ENCODE assay signal across 11 mouse cellular contexts in the genomic region with DNA sequence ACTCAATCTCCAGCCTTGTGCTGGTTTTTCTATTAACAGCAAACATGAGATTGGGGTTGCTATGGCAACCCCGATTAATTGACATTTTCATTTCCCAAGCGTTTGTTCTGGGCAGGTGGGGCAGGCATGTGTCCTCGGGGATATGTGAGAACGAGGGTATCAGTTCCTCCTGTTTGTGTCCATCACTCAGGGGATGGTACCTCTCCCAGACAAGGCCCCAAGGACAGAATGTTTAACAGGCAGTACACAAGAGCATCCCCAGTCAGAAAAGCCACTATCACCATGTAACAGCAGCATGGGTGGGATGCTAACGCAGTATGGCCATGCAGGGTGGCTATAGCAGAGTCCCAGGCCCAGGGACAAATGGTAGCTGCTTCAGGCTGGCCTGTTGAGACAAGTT. TPM values are rescaled to one million over a fixed set of nuclear protein-coding genes. Genes with fewer than 3 reads are reported as not detected.
A peak's percentile ranks its signal among the peaks of the same experiment; 100 is the strongest.
DNase-seq lines count a peak whose midpoint lies in the region; ATAC-seq lines count a peak whose summit lies in the region.
"Had no signal": no experiment of that assay in that cellular context is flagged by ENCODE, and none has a peak within 500 bp of the region (broad histone marks: within the 10 kb centered on the region; RNA-seq: fewer than 3 reads in every experiment).

No protein-coding gene starts in this region.

- DNase-seq in right cerebral cortex, postnatal 4 days, result peak; percentile 19
- no peak for DNase-seq in right cerebral cortex, postnatal 25 days
- peak; percentile 88 for DNase-seq in midbrain, embryonic 11.5 days (ENCODE audit: low spot score, missing footprints)
- DNase-seq in testis, postnatal 10 days (ENCODE audit: low spot score), result no peak
- DNase-seq in right cerebral cortex, adult 18-20 months, result no peak
- no peak for DNase-seq in ovary, postnatal 36 days (ENCODE audit: low spot score)
- DNase-seq: B cell, adult 2 months had no signal

- H3K4me3 ChIP-seq in hindbrain, embryonic 15.5 days, result no peak overlapping the region
- H3K4me3 ChIP-seq in midbrain, embryonic 11.5 days (ENCODE audit: low read depth, low read length), result no peak overlapping the region
- H3K4me3 ChIP-seq: heart, embryonic 15.5 days had no signal

- H3K9me3 ChIP-seq in hindbrain, embryonic 15.5 days, result no peaks in the 10 kb centered on the region
- no peaks in the 10 kb centered on the region for H3K9me3 ChIP-seq in midbrain, embryonic 11.5 days (ENCODE audit: control insufficient read depth, low read length)
- H3K9me3 ChIP-seq: heart, embryonic 15.5 days had no signal

- no peak overlapping the region for H3K4me2 ChIP-seq in hindbrain, embryonic 15.5 days
- H3K4me2 ChIP-seq in midbrain, embryonic 11.5 days, result no peak overlapping the region
- H3K4me2 ChIP-seq: heart, embryonic 15.5 days had no signal

- H3K9ac ChIP-seq in hindbrain, embryonic 15.5 days, result no peak overlapping the region
- peak overlapping the region; percentile 12; the same call in 1 of the 2 replicates for H3K9ac ChIP-seq in midbrain, embryonic 11.5 days (ENCODE audit: low read length)
- H3K9ac ChIP-seq: heart, embryonic 15.5 days had no signal

- WGBS in hindbrain, embryonic 15.5 days, result 30% methylated on average over 5 of the region's 5 CpGs
- WGBS in midbrain, embryonic 11.5 days, result 62% methylated on average over 5 of the region's 5 CpGs

- H3K36me3 ChIP-seq in hindbrain, embryonic 15.5 days, result no peaks in the 10 kb centered on the region
- H3K36me3 ChIP-seq in midbrain, embryonic 11.5 days (ENCODE audit: control insufficient read depth, insufficient read depth, low read length), result no peaks in the 10 kb centered on the region
- H3K36me3 ChIP-seq: heart, embryonic 15.5 days had no signal

- peaks cover 21% of the 10 kb centered on the region for H3K4me1 ChIP-seq in hindbrain, embryonic 15.5 days (replicated peaks)
- H3K4me1 ChIP-seq in midbrain, embryonic 11.5 days (ENCODE audit: control insufficient read depth, insufficient read depth, low read length), result peaks cover 12% of the 10 kb centered on the region
- H3K4me1 ChIP-seq: heart, embryonic 15.5 days had no signal

- no peaks in the 10 kb centered on the region for H3K27me3 ChIP-seq in hindbrain, embryonic 15.5 days
- no peaks in the 10 kb centered on the region for H3K27me3 ChIP-seq in midbrain, embryonic 11.5 days (ENCODE audit: control insufficient read depth, insufficient read depth, low read length)
- H3K27me3 ChIP-seq: heart, embryonic 15.5 days had no signal

- H3K27ac ChIP-seq in hindbrain, embryonic 15.5 days (replicated peaks), result peak overlapping the region; percentile 82
- H3K27ac ChIP-seq in midbrain, embryonic 11.5 days (ENCODE audit: low read depth, low read length), result peak overlapping the region; percentile 45
- H3K27ac ChIP-seq: heart, embryonic 15.5 days; kidney, postnatal 0 days had no signal

- peak; percentile 57 for ATAC-seq in hindbrain, embryonic 15.5 days (ENCODE audit: low FRiP score, low read depth)
- peak; percentile 74 for ATAC-seq in midbrain, embryonic 11.5 days (ENCODE audit: low FRiP score)
- no peak for ATAC-seq in erythroblast, adult 5-6 weeks (replicated peaks; ENCODE audit: low FRiP score, poor library complexity, severe bottlenecking)

RNA-seq across cellular contexts. Expression of a gene that starts 27.3 kb away (rescaled TPM):
- 26.5 and 30.2 TPM in 2 replicates for polyA plus RNA-seq in hindbrain, embryonic 15.5 days (2015; fragmentation: Nextera tagmentation; extraction: Ambion mirVana)
- 2.3 and 3.6 TPM in 2 replicates for polyA plus RNA-seq in midbrain, embryonic 11.5 days (2014; fragmentation: Nextera tagmentation; extraction: Ambion mirVana)
- 0.96 and 1.0 TPM in 2 replicates for total RNA-seq in erythroblast, adult 5-6 weeks (2015; ENCODE audit: low replicate concordance)
- total RNA-seq in erythroblast, adult 5-6 weeks (2017; ENCODE audit: low replicate concordance), result 0.51 and 1.1 TPM in 2 replicates

Comparison
In these comparisons a context has a peak if more than half of its experiments do, and no peak if none do; other contexts are left out.
1. DNase-seq: peak in right cerebral cortex, postnatal 4 days (single experiment) and midbrain, embryonic 11.5 days (single experiment); none in right cerebral cortex, postnatal 25 days (single experiment), testis, postnatal 10 days (single experiment), right cerebral cortex, adult 18-20 months (single experiment) and ovary, postnatal 36 days (single experiment).